Mouse (Mus musculus) embryonic fibroblast, embryonic 13.5 days (primary cell): Measurements from ENCODE around the gene Bahcc1.

Source experiments
- CTCF ChIP-seq: IDR thresholded peaks from 2 replicates; pipeline ENCODE4 v1.5.1; 2011; ENCODE audit warnings: mild to moderate bottlenecking, control low read depth, low read length, moderate library complexity, borderline replicate concordance; ENCODE audit not compliant: insufficient read depth
- POLR2A ChIP-seq: IDR thresholded peaks from 2 replicates; pipeline ENCODE4 v1.6.1; 2011; ENCODE audit warnings: low read depth, mild to moderate bottlenecking, control low read depth, low read length, moderate library complexity

- TF ChIP-seq CTCF (no peak), POLR2A (0 out of 2 replicates have a peak, but pooled peaks have one; percentile 37)
Measured at GRCm38 (mm10) chr11:120233441-120234135, 841 bp downstream of the Bahcc1 start.
